Mouse (Mus musculus) monocyte, adult 2 months (primary cell): ENCODE results near the gene Rin1.
"Not testable (repeated sequence)": the region's sequence is repeated elsewhere in the genome, so short reads cannot be mapped to it uniquely, and the experiment has no call there.

ENCODE experiments used
- DNase-seq, 2 experiments: peaks; one replicate each; pipeline ENCODE4 v3.0.0; 2022; ENCODE audit warnings: low spot score in 2 of 2, low read depth in 1 of 2

The Rin1 gene

DNA sequence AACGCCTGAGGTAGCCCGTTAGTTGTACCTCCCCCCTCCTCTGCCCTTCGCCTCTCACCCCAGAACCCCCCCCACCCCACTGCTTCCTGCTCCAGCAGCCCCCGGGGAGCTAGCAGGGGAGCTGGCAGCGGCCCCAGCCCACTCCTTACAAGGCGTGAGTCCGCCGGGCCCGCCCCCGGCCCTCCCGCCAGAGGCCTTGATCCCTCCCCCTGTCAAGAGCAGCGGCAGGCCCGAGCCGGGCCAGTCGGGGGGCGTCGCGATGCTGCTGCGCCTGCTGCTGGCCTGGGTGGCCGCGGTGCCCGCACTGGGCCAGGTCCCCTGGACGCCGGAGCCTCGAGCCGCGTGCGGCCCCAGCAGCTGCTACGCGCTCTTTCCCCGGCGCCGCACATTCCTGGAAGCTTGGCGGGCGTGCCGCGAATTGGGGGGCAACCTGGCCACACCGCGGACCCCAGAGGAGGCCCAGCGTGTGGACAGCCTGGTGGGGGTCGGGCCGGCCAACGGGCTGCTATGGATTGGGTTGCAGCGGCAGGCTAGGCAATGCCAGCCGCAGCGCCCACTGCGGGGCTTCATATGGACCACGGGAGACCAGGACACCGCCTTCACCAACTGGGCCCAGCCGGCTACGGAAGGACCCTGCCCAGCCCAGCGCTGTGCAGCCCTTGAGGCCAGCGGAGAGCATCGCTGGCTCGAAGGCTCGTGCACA, 17.7 kb downstream of the Rin1 start, which contains the start of gene Cd248:
TSS of gene Cd248 (plus strand) at position 212 of the 703 bp plus-strand sequence.
- DNase-seq = no peak

DNA sequence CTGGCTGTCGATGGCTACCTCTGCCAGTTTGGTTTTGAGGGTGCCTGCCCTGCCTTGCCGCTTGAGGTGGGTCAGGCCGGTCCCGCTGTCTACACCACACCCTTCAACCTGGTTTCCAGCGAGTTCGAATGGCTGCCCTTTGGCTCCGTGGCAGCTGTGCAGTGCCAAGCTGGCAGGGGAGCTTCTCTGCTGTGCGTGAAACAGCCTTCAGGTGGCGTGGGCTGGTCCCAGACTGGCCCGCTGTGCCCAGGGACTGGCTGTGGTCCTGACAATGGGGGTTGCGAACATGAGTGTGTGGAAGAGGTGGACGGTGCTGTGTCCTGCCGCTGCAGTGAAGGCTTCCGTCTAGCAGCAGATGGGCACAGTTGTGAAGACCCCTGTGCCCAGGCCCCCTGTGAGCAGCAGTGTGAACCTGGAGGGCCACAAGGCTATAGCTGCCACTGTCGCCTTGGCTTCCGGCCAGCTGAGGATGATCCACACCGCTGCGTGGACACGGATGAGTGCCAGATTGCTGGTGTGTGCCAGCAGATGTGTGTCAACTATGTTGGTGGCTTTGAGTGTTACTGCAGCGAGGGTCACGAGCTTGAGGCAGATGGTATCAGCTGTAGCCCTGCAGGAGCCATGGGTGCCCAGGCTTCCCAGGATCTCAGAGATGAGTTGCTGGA, 18.4 kb downstream of the Rin1 start:
- DNase-seq = no peak

DNA sequence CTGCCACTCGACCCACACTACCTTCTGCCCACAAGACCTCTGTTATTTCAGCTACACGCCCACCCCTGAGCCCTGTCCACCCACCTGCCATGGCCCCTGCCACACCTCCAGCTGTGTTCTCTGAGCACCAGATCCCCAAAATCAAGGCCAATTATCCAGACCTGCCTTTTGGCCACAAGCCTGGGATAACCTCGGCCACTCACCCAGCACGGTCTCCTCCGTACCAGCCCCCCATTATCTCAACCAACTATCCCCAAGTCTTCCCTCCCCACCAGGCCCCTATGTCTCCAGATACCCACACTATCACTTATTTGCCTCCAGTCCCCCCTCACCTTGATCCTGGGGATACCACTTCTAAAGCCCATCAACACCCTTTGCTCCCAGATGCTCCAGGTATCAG, 19.2 kb downstream of the Rin1 start:
- DNase-seq = no peak

DNA sequence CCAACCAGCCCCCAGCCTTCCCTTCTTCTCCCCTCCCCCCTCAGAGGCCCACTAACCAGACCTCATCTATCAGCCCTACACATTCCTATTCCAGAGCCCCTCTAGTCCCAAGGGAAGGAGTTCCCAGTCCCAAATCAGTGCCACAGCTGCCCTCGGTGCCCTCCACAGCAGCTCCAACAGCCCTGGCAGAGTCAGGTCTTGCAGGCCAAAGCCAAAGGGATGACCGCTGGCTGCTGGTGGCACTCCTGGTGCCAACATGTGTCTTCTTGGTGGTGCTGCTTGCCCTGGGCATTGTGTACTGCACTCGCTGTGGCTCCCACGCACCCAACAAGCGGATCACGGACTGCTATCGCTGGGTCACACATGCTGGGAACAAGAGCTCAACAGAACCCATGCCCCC, 19.7 kb downstream of the Rin1 start:
- no peak for DNase-seq

DNA sequence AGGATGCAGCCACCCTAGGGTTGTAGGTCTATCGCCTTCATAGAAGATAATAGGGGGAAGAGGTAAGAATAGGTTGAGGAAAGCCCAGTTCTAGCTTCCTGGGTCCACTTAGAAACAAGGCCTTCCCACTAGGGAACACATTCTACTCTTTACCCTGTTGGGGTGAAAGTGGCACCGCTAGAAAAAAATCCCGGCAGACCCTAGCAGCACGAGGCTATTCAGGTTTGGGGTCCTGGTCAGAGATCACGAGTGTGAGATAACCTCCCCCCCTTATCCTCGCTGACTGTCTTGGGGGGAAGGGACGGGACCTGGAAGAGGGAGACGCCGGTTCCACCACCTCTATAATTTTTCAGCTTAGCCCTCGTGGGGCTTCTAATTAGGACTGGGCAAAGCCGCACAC, 20.8 kb downstream of the Rin1 start:
- DNase-seq = no peak

DNA sequence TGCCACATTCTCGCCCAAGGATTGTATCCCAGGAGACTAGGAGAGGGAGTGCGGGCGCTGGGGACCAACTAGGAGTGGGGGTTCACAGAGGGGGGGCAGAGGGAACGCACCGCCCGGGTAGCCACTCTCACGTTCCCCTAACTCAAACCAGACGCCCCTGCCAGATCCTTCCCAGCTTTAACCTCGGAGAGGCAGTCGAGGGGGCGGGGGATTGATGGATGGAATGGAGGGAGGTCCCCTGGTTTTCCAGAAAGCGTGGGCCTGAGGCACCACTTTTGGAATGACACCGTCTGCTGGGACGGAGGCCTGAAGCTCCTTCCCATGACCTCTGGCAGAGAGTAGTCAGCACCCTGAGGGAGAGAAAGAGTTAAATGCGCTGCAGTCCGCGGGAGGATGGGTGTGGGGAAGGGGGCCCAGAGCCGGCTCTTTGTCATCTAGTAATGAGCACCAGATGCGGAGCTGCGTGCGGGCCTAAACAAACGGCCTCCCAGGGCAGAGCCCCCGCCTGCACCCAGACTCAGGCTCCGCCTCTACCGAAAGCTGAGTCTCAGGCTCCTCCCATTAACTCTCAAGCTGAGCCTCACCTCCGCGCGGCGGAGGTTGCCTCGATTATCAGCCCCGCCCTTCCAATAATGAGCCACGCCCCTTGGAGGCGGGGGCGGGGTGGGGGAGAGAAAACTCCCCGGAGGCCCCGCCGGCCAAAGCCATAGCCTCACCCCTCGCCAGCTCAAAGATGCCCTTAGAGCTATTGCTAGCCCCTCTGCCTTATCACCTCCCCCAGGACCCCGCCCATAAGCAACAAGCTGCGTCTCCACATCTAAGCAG, 21.5 kb downstream of the Rin1 start:
- DNase-seq = no peak

DNA sequence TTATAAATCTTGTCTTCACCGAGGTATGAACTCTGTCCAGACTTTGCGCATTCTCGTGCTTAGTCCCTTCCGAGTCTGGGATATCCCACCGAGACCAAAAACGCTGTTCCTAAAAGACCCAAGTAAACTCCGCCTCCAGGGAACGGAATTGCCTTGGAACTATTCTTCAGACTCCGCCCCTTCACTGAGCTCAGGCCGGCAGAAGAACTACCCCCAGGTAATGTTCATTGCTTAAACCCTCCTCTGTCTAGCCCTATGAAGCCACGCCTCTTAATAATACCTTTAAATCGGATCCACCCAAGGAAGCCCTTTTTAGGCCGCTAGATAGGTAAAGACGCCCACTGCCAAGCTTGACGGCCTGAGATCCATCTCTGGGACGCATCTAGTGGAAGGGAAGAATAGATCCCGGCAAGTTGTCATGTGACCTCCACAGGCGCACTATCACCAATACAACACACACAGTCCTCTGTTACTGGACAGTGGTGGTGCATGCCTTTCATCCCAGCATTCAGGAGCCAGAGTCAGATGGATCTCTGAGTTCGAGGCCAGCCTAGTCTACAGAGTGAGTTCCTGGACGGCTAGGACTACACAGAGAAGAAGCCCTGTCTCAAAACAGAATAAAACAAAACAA, 22.2 kb downstream of the Rin1 start:
- no peak for DNase-seq

DNA sequence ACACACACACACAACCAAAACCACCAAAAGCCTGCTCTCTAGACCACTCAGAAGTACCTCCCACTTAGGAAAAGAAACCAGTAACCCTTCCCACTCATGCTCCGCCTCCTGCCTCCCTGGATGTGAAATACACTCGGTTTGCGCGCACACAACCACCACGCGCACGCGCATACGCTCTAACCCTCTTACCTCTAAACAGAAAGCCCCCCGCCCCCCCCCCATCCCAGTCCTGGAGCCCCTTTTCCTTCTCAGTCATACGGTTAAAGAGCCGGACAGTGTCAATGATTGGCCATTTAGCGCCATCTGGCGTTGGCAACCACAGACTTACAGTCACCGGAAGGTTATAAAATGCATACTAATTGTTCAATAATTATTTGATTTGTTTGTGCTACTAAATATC, 22.7 kb downstream of the Rin1 start:
- DNase-seq = no peak

DNA sequence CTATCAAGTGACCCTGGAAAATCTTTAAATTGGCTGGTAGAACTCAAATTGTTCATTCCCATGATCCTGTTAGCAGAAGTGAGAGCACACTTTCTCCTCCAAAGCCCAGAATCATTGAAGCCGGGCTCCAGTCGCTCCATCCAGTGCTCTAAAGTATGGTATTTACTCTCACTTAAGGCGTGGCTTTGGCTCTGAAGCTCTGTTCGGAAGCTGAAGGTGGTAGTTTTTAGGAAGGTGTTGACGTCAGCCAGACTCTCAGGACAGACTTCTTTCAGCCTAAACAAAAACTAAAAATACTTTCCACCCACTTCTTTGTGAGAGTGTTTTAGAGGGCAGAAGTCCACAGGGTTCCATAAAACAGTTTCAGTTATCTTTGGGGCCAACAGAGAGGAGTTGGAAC, 23.2 kb downstream of the Rin1 start:
- no peak for DNase-seq

DNA sequence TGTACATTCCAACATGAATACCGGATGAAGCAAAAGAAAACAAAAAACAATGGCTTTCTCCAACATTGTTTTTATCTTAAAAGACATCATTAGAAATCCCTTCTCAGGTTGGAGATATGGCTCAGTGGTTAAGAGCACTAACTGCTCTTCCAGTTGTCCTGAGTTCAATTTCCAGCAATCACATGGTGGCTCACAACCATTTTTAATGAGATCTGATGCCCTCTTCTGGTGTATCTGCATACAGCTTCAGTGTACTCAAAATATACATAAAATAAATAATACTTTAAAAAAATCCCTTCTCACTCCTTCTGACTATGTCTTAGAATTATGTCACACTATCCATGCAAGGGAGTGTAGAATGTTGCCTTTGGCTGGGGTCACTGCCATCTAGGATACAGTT, 29.0 kb downstream of the Rin1 start:
- DNase-seq = no peak

DNA sequence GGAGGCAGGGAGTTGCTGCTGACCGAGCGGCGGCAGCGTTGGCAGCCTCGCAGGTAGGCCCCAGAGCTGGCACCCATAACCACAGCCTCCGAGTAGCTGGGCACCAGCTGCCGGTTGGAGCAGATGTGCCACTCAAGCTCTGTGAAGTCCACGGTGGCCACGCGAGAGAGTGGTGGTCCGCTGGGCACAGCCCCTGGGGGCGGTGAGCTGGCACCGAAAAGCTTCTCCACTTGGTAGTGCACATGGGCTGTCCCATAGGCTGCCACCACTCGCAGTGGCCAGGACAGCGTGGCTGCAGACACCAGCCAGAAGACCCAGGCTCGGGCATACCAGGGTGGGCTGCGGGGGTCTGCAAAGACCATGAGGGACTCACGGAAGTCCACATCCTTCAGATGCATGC, 31.7 kb downstream of the Rin1 start:
- DNase-seq = no peak

DNA sequence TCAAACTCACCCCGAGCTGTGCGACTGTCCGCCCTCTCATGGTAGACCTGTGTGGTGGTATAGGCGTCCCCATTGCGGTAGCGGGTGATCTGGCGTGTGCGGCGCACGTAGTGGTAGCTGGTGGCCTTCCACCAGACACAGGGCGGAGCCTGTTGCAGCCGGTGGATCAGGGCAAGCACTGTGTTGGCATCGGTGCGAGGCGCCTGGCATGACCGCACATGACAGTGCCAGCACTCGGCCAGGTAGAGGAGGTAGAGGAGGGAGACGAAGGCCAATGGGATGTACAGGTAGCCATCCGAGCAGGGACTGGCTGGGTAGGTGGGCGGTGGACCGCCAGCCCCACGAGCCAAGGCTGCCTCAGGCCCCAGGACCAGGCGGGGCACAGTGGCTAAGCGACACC, 32.3 kb downstream of the Rin1 start:
- DNase-seq = no peak

DNA sequence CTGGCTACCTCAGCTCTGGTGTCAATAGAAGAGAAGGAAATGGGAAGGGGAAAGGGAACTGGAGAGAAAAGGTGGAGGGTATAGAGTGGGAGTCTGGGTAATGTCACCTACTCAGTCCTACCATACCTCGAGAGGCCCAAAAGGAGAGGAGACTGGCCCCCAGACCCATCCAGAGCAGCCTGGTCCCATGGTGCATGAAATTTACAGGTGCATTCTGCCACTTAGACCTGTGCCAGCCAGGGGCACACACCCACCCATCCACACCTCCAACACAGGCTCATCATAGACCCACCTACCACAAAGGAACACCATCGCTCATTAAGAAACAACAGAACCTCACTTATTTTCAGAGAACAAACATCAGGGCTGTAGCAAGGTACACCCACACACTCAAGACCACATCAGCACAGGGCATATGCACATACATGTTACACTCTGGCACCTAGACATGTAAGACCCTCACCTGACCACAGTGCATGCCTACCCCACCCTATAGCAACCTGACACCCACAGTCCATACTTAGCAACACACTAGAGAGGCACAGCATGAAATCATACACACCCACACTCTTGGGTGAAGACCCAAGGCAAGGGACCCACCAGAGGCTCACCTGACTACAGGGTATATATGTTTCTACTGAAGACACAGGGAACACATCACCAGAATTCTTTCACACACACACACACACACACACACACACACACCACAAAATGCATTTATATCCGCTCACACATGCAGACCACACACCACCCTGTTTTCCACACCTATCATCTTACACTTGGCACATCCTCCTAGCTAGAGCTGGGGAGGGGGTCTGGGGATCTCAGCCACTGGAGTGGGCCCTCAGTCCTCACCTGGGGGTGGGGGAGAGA, 33.9 kb downstream of the Rin1 start:
- no peak for DNase-seq

DNA sequence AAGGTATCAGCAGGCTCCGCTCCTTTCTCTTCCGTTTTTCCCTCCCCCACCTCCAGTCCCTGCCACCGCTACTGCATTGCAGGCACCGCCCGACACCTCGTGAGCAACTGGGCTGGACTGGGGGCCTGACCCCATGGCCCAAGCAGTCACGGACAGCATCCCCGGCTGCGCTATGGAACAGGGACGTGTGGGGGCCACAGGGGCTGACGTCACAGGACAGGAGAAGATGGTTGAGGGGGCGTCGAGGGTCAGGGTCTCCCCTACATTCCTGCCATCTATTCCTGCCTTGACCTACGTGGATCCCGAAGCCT, 34.5 kb downstream of the Rin1 start:
- no peak for DNase-seq

DNA sequence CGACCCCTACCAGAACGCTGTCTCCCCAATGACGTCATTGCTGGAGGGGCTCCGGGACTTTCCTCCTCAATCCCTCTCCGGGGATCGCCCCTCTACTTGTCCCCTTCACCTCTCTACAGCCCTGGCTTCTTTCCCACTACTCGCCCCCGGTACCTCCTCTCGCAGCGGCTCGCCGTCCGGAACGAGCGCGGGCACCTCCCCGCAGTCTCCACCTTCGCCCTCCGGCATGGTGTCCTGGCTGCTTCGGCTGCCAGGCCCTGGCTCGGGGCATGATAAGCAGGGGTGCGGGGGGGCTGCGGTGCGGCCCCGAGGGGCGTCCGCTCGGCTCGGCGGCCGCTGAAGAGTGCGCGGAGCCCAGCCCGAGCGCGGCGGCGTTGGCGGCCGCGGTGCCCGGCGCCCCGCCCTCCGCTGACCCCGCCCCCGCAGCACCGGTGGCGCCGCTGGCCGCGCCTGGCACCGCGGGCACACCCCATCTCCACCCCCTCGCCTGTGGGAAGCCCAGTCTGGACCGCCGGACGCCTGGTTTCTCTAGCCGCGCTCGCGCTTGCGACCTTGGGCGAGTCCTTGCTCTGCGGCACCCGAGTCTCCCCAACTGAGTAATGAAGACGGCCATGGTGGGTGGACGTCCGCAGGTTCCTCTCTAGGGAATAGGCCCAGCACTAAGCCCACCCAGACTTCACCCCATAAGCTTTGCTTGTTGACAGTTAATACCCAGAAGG, 35.0 kb downstream of the Rin1 start, which contains the start of gene Tmem151a:
TSS of gene Tmem151a (minus strand) at position 387 of the 719 bp plus-strand sequence.
- no peak for DNase-seq

DNA sequence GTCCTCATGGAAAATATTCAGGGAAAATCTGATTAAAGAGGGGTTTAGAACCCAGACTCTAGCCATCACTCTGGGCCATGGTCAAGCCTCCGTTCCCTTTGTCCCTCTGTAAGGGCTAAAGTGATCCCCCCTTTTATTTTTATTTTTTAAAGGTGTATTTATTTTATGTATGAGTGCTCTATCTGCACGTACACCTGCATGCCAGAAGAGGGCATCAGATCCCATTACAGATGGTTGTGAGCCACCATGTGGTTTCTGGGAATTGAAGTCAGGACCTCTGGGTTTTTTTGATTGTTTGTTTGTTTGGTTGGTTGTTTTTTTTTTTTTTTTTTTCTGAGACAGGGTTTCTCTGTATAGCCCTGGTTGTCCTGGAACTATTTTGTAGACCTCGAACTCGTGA, 36.3 kb downstream of the Rin1 start:
- not testable (repeated sequence) for DNase-seq

DNA sequence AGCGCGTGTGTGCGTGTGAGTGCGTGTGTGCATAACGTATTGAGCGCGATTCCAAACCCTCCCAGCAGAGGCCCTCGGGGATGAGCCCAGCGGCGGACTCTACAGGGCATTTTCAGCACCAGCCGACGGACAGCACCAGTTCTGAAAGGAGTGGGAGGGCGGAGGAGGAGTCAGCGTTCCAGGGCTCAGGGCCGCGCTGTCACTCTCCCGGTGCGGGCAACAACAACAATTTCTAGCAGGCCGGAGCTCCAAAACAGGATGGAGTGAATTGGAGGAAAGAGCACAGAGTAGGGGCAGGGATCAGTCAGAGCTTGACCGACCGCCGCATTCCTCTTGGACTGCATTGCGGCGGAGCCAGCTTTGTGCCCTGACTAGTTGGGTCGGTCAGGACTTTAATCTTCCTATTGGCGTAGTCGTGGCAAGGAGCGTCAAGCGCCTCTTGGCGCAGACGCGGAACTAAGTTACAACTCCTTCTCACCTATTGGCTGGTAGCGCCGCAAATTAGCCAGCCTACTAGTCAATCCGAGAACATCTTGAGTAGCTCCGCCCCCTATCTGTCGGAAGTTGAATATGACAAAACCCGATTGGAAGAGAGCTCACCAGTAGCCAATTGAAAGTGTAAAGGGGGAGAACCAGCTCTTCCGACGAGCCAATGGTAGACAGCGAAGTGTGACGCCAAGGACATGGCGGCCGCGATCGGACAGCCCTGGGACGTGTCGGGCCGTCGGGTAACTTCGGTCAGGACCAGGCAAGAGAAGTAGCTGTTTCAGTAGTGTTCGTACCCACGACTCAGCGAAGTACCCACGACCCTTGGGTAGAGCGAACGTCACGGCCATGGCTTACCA, 37.8 kb downstream of the Rin1 start, which contains the start of gene Yif1a:
TSS of gene Yif1a (plus strand) at position 655 of the 845 bp plus-strand sequence.
- DNase-seq = peak; percentile 88 to 90

DNA sequence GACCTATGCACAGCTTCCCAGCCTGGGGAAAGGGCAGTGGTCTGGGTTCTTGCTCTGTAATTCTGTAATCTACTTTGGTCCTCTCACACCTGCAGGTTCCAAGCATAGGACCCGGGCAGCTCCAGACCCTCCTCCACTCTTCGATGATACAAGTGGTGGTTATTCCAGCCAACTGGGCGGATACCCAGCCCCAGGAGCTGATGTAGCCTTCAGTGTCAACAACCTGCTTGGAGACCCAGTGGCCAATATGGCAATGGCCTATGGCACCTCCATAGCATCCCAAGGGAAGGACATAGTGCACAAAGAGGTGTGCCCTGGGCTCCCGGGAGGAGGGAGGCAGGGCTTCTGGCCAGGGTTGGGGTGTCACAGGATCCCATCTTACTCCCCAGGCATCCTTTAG, 39.0 kb downstream of the Rin1 start:
- DNase-seq = no peak

DNA sequence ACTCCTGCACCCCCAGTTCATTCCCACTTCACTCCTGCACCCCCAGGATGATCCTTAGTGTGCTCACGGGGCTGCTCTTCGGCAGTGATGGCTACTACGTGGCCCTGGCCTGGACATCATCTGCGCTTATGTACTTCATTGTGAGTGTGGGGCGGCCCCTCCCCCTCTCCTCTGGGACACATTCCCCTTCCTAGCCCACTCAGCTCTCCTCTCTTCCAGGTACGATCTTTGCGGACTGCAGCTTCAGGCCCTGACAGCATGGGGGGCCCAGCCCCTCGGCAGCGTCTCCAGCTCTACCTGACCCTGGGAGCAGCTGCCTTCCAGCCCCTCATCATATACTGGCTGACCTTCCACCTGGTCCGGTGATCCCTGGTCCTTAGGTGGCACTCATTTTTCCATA, 41.8 kb downstream of the Rin1 start:
- no peak for DNase-seq
